Mouse (Mus musculus) heart, embryonic 13.5 days (tissue): ENCODE data around the gene Gm12169. TPM values are rescaled to one million over a fixed set of nuclear protein-coding genes. Genes with fewer than 3 reads are reported as not detected.
"Not testable (repeated sequence)": the region's sequence is repeated elsewhere in the genome, so short reads cannot be mapped to it uniquely, and the experiment has no call there.

Experiments used
- ATAC-seq: fragments of 200-750 bp; cut with Nextera tagmentation; 2 replicates; pipeline ENCODE4 v1.8.0; 2017; ENCODE audit warnings: moderate TSS enrichment; ENCODE audit not compliant: insufficient number of reproducible peaks, low FRiP score, low TSS enrichment; ENCODE audit errors: extremely low read depth
- H3K27ac ChIP-seq: fragments of 300-500 bp; sonication (generic); replicated peaks from 2 replicates; pipeline ENCODE4 v1.5.1; 2015; ENCODE audit warnings: moderate library complexity, mild to moderate bottlenecking, inconsistent platforms
- H3K27me3 ChIP-seq: fragments of 300-500 bp; sonication (generic); replicated peaks from 2 replicates; pipeline ENCODE4 v1.6.1; 2015; ENCODE audit warnings: mild to moderate bottlenecking, inconsistent platforms
- H3K36me3 ChIP-seq: fragments of 300-500 bp; sonication (generic); 2 replicates; pipeline ENCODE4 v1.6.1; 2015; ENCODE audit warnings: mild to moderate bottlenecking, inconsistent platforms
- H3K4me1 ChIP-seq: fragments of 300-500 bp; sonication (generic); 2 replicates; pipeline ENCODE4 v1.6.1; 2015; ENCODE audit warnings: inconsistent platforms
- H3K4me2 ChIP-seq: fragments of 300-500 bp; sonication (generic); 2 replicates; pipeline ENCODE4 v1.6.1; 2015; ENCODE audit warnings: inconsistent platforms, mild to moderate bottlenecking, moderate library complexity
- H3K4me3 ChIP-seq: fragments of 300-500 bp; sonication (generic); 2 replicates; pipeline ENCODE4 v1.5.1; 2015; ENCODE audit warnings: moderate library complexity, mild to moderate bottlenecking, inconsistent platforms
- H3K9ac ChIP-seq: fragments of 300-500 bp; sonication (generic); 2 replicates; pipeline ENCODE4 v1.6.1; 2015; ENCODE audit warnings: inconsistent platforms, mild to moderate bottlenecking, moderate library complexity
- H3K9me3 ChIP-seq: fragments of 300-500 bp; sonication (generic); 2 replicates; pipeline ENCODE4 v1.6.1; 2016; ENCODE audit warnings: inconsistent platforms
- WGBS: fragments of 180-500 bp; shearing (Covaris S2); methylation state at CpG from one replicate; pipeline ENCODE4 v1.1.7; 2015; ENCODE audit warnings: mixed read lengths; 5-methylcytosine and 5-hydroxymethylcytosine counted together
- polyA plus RNA-seq: library from polyadenylated mRNA; unstranded; fragments of >200 nt; fragmentation: Nextera tagmentation; extraction: Ambion mirVana; gene quantifications from 2 replicates; pipeline ENCODE4 v1.2.1, GENCODE M21; 2015

Gene Gm12169
- not detected in 2 replicates for polyA plus RNA-seq

GRCm38 (mm10) chr11:46523912-46524311 is at the start of gene Gm12169:
Gene Gm12169 (plus strand): TSS chr11:46524212.
- no peak within 1 kb of the TSS for H3K27ac ChIP-seq
- 68% methylated on average over 2 of the region's 2 CpGs for WGBS

GRCm38 (mm10) chr11:46474220-46474619 is 49.8 kb upstream of the Gm12169 start:
- H3K36me3 ChIP-seq: no peaks in the 10 kb centered on the region
- ATAC-seq: no peak
- H3K27ac ChIP-seq: no peak overlapping the region
- H3K9ac ChIP-seq: no peak overlapping the region
- H3K4me2 ChIP-seq: no peak overlapping the region
- WGBS: 68% methylated on average over 4 of the region's 4 CpGs
- H3K9me3 ChIP-seq: peaks cover 6% of the 10 kb centered on the region; the same call in 1 of the 2 replicates
- no peaks in the 10 kb centered on the region for H3K27me3 ChIP-seq
- no peak overlapping the region for H3K4me3 ChIP-seq
- no peaks in the 10 kb centered on the region for H3K4me1 ChIP-seq

More at GRCm38 (mm10) chr11:46523912-46524311, at the start of gene Gm12169:
- no peak for ATAC-seq
- H3K4me3 ChIP-seq: no peak within 1 kb of the TSS
- H3K4me1 ChIP-seq: peaks cover 3% of the 10 kb centered on the region; the same call in 1 of the 2 replicates
- no peaks in the 10 kb centered on the region for H3K27me3 ChIP-seq
- no peak within 1 kb of the TSS for H3K9ac ChIP-seq
- no peaks in the 10 kb centered on the region for H3K9me3 ChIP-seq
- no peaks in the 10 kb centered on the region for H3K36me3 ChIP-seq
- H3K4me2 ChIP-seq: no peak within 1 kb of the TSS

GRCm38 (mm10) chr11:46479311-46479710 is 44.7 kb upstream of the Gm12169 start:
- Histone ChIP-seq H3K27ac (no peak overlapping the region), H3K27me3 (no peaks in the 10 kb centered on the region), H3K36me3 (no peaks in the 10 kb centered on the region), H3K4me1 (no peaks in the 10 kb centered on the region), H3K9ac (no peak overlapping the region), H3K4me2 (no peak overlapping the region), H3K4me3 (no peak overlapping the region), H3K9me3 (peaks cover 6% of the 10 kb centered on the region; the same call in 1 of the 2 replicates)
- no peak for ATAC-seq
- 77% methylated on average over 9 of the region's 9 CpGs for WGBS

GRCm38 (mm10) chr11:46480517-46480916 is 43.5 kb upstream of the Gm12169 start:
- no peak overlapping the region for H3K27ac ChIP-seq
- no peaks in the 10 kb centered on the region for H3K9me3 ChIP-seq
- H3K27me3 ChIP-seq: no peaks in the 10 kb centered on the region
- WGBS: 71% methylated on average over 7 of the region's 7 CpGs
- H3K4me2 ChIP-seq: no peak overlapping the region
- no peak for ATAC-seq
- H3K4me1 ChIP-seq: no peaks in the 10 kb centered on the region
- H3K4me3 ChIP-seq: no peak overlapping the region
- H3K9ac ChIP-seq: no peak overlapping the region
- no peaks in the 10 kb centered on the region for H3K36me3 ChIP-seq

- no peaks in the 10 kb centered on the region for H3K4me1 ChIP-seq
- no peaks in the 10 kb centered on the region for H3K36me3 ChIP-seq
- H3K4me3 ChIP-seq: no peak overlapping the region
- no peak overlapping the region for H3K4me2 ChIP-seq
- no peaks in the 10 kb centered on the region for H3K27me3 ChIP-seq
- 16% methylated on average over 1 of the region's 1 CpGs for WGBS
- H3K27ac ChIP-seq: no peak overlapping the region
- H3K9ac ChIP-seq: no peak overlapping the region
- no peaks in the 10 kb centered on the region for H3K9me3 ChIP-seq
- no peak for ATAC-seq
Measured at GRCm38 (mm10) chr11:46488231-46488630, 35.8 kb upstream of the Gm12169 start.

- ATAC-seq: no peak
- no peak overlapping the region for H3K4me3 ChIP-seq
- no peaks in the 10 kb centered on the region for H3K27me3 ChIP-seq
- H3K36me3 ChIP-seq: no peaks in the 10 kb centered on the region
- H3K9me3 ChIP-seq: no peaks in the 10 kb centered on the region
- H3K4me2 ChIP-seq: no peak overlapping the region
- 77% methylated on average over 2 of the region's 2 CpGs for WGBS
- no peaks in the 10 kb centered on the region for H3K4me1 ChIP-seq
- H3K27ac ChIP-seq: no peak overlapping the region
- no peak overlapping the region for H3K9ac ChIP-seq
Measured at GRCm38 (mm10) chr11:46488650-46489049, 35.4 kb upstream of the Gm12169 start.

- H3K9ac ChIP-seq: no peak overlapping the region
- WGBS: 64% methylated on average over 3 of the region's 3 CpGs
- no peaks in the 10 kb centered on the region for H3K36me3 ChIP-seq
- ATAC-seq: no peak
- H3K27ac ChIP-seq: no peak overlapping the region
- H3K9me3 ChIP-seq: no peaks in the 10 kb centered on the region
- no peak overlapping the region for H3K4me2 ChIP-seq
- H3K4me3 ChIP-seq: no peak overlapping the region
- no peaks in the 10 kb centered on the region for H3K4me1 ChIP-seq
- H3K27me3 ChIP-seq: no peaks in the 10 kb centered on the region
Measured at GRCm38 (mm10) chr11:46507146-46507545, 16.9 kb upstream of the Gm12169 start.

- H3K4me1 ChIP-seq: no peaks in the 10 kb centered on the region
- no peak overlapping the region for H3K27ac ChIP-seq
- no peak for ATAC-seq
- H3K36me3 ChIP-seq: no peaks in the 10 kb centered on the region
- 89% methylated on average over 5 of the region's 5 CpGs for WGBS
- H3K4me2 ChIP-seq: no peak overlapping the region
- no peak overlapping the region for H3K9ac ChIP-seq
- H3K4me3 ChIP-seq: no peak overlapping the region
- H3K9me3 ChIP-seq: no peaks in the 10 kb centered on the region
- no peaks in the 10 kb centered on the region for H3K27me3 ChIP-seq
Measured at GRCm38 (mm10) chr11:46509900-46510299, 14.1 kb upstream of the Gm12169 start.

GRCm38 (mm10) chr11:46521341-46521740 is 2.7 kb upstream of the Gm12169 start:
- not testable (repeated sequence) for H3K9me3 ChIP-seq, H3K4me3 ChIP-seq, H3K36me3 ChIP-seq, ATAC-seq, H3K27ac ChIP-seq, H3K27me3 ChIP-seq, H3K4me2 ChIP-seq, H3K4me1 ChIP-seq, H3K9ac ChIP-seq
- WGBS: 75% methylated on average over 5 of the region's 5 CpGs

- no peak overlapping the region for H3K4me3 ChIP-seq
- no peak overlapping the region for H3K9ac ChIP-seq
- H3K36me3 ChIP-seq: no peaks in the 10 kb centered on the region
- ATAC-seq: no peak
- no peak overlapping the region for H3K4me2 ChIP-seq
- H3K27ac ChIP-seq: no peak overlapping the region
- H3K4me1 ChIP-seq: peaks cover 4% of the 10 kb centered on the region; the same call in 1 of the 2 replicates
- WGBS: 68% methylated on average over 3 of the region's 3 CpGs
- H3K27me3 ChIP-seq: no peaks in the 10 kb centered on the region
- no peaks in the 10 kb centered on the region for H3K9me3 ChIP-seq
Measured at GRCm38 (mm10) chr11:46522719-46523118, 1.3 kb upstream of the Gm12169 start.

GRCm38 (mm10) chr11:46530149-46530548 is 6.1 kb downstream of the Gm12169 start:
- Histone ChIP-seq H3K27ac (no peak overlapping the region), H3K4me1 (no peaks in the 10 kb centered on the region), H3K27me3 (no peaks in the 10 kb centered on the region), H3K9me3 (no peaks in the 10 kb centered on the region), H3K36me3 (no peaks in the 10 kb centered on the region), H3K4me3 (no peak overlapping the region), H3K9ac (no peak overlapping the region), H3K4me2 (no peak overlapping the region)
- ATAC-seq: no peak
- 76% methylated on average over 4 of the region's 4 CpGs for WGBS

GRCm38 (mm10) chr11:46536978-46537377 is 13.0 kb downstream of the Gm12169 start:
- H3K36me3 ChIP-seq: no peaks in the 10 kb centered on the region
- H3K27ac ChIP-seq: no peak overlapping the region
- H3K9ac ChIP-seq: no peak overlapping the region
- no peaks in the 10 kb centered on the region for H3K27me3 ChIP-seq
- H3K9me3 ChIP-seq: no peaks in the 10 kb centered on the region
- no peaks in the 10 kb centered on the region for H3K4me1 ChIP-seq
- ATAC-seq: no peak
- no peak overlapping the region for H3K4me3 ChIP-seq
- 65% methylated on average over 4 of the region's 4 CpGs for whole genome bisulfite sequencing
- no peak overlapping the region for H3K4me2 ChIP-seq
